Mouse (Mus musculus): ENCODE data around the gene Ltb4r1. TPM values are rescaled to one million over a fixed set of nuclear protein-coding genes. Genes with fewer than 3 reads are reported as not detected.

Ltb4r1 gene
- not detected for polyA plus RNA-seq (2017; shearing (Covaris generic))

DNA sequence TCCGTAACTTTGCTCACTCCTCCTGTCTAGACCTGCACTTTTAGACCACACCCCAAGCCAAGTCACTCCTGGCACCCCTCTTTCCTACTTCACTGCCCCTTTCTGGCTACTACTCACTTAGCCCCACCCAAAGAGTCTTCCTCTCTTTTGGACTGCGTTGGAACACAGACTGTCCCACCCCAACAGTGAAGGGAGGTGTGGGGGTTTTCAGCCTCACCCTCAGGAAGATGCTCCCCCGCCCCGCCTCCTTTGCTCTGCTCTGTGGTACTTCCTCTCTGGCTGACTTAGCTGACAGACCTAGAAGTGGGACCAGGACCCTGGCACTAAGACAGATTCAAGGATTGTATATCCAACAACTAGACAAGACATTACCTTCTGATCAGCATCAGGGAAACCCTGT lies at the start of gene Ltb4r1:
Ltb4r1 (plus strand) TSS at position 267 of the 400 bp plus-strand sequence.

DNA sequence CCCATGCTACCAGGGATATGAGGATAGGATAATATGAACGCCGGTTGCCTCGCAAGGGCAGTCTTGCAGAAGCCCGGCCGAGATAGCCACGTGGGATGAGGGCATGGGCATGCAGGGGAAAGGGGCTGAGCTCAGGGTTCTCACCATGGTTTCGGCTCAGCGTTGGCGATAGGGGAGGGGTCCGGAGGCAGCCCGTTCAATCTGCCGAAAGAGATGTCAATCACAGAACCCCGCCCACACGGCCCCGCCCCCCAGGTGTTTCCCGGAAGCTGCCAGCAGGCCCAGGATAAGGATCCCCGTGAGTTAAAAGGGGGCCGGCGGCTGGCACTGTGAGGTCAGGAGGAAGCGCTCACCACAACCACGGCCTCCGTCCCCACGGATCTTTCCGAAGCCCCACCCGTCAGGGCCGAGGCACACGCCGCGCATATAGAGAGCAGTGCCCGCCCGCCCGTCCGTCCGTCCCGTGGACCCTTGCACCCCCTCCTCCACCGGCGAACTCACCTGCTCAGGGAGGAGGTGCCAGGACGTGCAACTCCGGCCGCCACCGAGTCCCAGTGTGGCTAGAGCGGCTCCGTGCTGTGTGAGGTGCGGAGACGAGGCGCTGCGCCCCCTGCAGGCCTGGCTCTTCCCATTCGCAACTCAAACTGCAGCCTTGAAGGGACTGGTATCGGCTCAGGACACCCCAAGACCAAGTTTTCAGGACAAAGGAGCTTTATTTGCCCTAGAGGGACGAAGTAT lies 43.9 kb upstream of the Ltb4r1 start, which contains the start of gene Rabggta:
Rabggta (minus strand) TSS at position 564 of the 738 bp plus-strand sequence.

DNA sequence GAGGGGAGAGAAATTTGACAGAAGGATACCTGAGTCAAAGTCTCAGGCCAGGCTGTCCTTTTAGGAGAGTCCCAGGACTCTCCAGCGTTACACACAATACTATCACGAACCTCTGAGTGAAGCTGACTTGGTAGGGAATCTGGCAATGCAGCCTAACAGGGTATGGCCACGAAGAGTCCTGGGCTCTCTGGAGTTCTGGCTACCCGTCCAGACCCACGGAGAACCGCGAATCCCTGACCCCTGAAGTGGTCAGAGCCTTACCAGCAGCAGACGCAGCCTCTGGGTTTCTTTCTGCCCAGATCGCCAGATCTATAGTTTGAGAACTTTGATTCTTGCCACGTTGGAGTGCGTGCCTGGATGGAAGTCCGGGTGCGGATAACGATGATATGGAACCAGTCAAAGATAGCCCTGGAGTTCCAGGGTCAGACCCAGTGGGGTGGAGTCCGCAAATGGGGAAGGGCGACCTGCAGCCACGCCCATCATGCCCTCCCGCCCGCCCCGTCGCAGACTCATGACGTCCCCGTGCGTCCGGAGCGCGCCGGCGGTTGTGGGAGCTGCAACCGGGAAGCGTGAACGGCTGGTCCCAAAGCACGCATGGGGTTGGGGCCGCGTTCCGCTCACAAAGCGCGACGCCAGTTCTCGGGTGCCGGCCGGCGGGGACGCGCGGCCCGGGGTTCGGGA lies 20.4 kb upstream of the Ltb4r1 start, which contains the start of the genes Dhrs1 and Nop9:
Dhrs1 (minus strand) TSS at position 511 of the 681 bp plus-strand sequence.
Nop9 (plus strand) TSS at position 514 of the 681 bp plus-strand sequence.

DNA sequence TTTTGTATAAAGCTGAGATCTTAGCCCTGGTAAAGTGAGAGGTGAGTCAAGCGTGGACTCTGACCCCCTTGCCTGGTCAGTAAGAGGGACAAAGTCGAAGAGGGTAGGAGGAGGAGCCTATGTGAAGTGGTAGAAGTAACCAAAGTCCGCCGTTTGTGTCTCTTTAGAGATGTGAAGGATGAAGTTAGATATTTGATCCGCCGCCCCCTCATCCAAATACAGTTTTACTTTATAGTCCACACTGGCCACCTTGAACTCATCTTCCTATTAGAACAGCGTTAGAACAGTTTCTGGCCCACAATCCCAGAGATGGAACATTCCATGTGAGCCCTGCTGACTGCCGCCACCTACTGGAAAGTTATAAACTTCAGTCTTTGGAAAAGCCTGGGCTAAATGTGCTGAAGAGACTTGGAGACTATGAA lies 7.4 kb upstream of the Ltb4r1 start, which contains the start of gene Cideb:
Cideb (minus strand) TSS at position 96 of the 422 bp plus-strand sequence.

DNA sequence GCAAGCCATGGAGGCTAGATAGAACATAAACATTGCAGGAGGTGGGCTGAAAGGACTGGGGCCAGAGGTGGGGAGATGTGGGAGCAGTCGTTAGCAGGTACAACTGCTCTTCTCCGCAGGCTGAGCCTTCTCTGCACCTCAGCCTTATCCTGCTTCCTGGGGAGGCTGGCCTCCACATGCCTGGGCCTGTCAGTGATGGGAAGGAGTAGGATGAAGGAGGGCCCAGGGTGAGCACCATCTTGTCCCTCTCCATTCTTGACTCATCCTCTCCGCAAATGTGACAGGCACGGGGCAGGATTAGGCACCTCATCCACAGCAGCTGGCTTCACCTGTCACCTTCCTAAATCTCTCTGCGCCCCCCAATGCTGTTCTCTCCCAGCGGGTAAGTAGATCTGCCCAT lies 4.6 kb upstream of the Ltb4r1 start, which contains the start of gene Ltb4r2:
Ltb4r2 (plus strand) TSS at position 266 of the 400 bp plus-strand sequence.

DNA sequence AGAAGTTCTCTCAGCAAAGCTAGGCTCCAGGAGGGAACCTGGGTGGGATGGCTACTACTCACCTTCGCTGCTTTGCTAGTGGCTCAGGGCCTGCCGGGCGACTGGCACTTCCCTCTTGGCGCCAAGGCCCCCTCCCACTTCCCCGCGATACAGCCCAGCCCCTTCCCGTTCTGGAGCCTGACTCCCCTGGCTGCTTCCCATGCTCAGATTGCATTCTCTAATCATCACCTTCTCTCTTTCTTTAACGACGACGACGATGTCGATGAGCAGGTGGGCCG lies 18.1 kb downstream of the Ltb4r1 start, which contains the start of gene Adcy4:
Adcy4 (minus strand) TSS at position 138 of the 278 bp plus-strand sequence.

DNA sequence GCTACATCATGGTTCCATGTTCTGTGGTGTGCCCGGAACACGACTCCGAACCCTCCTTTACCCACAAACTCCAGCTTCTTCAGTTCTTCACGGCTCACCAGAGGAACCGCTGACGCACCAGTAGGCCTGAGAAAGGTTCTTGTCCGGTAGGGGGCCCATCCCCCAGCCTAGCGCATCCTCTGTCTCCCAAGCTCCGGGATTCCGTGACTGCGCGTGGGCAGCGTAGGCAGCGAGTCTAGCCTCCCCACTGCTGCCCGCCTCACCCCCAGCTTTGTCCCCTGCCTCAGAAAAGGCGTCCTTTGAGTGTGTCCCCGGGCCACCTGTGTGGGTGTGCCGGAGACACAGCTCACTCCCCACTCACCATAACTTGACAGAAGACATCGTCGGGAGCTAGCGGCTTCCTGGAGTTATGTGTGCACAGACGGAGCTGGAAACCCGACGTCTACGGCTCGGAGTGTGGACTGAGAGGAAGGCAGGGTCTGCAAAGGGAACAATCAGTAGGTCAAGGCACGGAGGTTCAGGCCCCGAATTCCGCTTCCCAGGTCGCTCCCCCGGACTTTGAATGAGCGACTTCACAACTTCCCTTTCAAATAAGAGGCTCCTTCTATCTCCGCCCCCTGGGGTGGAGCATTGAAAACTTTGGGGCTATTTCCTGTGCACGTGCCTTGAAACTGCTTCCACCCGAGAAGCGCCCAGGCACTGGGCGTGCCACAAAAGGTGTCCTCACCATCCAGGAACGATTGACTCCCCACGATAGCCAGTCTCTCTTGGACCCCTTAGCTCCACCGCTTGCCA lies 22.7 kb downstream of the Ltb4r1 start, which contains the start of gene Ripk3:
Ripk3 (minus strand) TSS at position 610 of the 795 bp plus-strand sequence.

Other genes with a start within 250 kb of the Ltb4r1 start
- gene Nrl, start 241.0 kb upstream of the Ltb4r1 start, polyA plus RNA-seq (2017; shearing (Covaris generic)), result not detected
- 15.0 TPM for gene Pck2, start 225.7 kb upstream of the Ltb4r1 start, polyA plus RNA-seq (2017; shearing (Covaris generic))
- gene Dcaf11, start 206.0 kb upstream of the Ltb4r1 start, polyA plus RNA-seq (2017; shearing (Covaris generic)), result 135 TPM
- gene A730061H03Rik, start 205.6 kb upstream of the Ltb4r1 start, polyA plus RNA-seq (2017; shearing (Covaris generic)), result 7.1 TPM
- gene Fitm1, start 190.3 kb upstream of the Ltb4r1 start, polyA plus RNA-seq (2017; shearing (Covaris generic)), result not detected
- gene Psme1, start 187.8 kb upstream of the Ltb4r1 start, polyA plus RNA-seq (2017; shearing (Covaris generic)), result 681 TPM
- gene Emc9, start 180.7 kb upstream of the Ltb4r1 start, polyA plus RNA-seq (2017; shearing (Covaris generic)), result 30.4 TPM
- gene Psme2, start 174.8 kb upstream of the Ltb4r1 start, polyA plus RNA-seq (2017; shearing (Covaris generic)), result 378 TPM
- gene Rnf31, start 174.3 kb upstream of the Ltb4r1 start, polyA plus RNA-seq (2017; shearing (Covaris generic)), result 45.9 TPM
- 142 TPM for gene Irf9, start 162.4 kb upstream of the Ltb4r1 start, polyA plus RNA-seq (2017; shearing (Covaris generic))
- gene Rec8, start 147.9 kb upstream of the Ltb4r1 start, polyA plus RNA-seq (2017; shearing (Covaris generic)), result 1.1 TPM
- 55.1 TPM for gene Ipo4, start 130.0 kb upstream of the Ltb4r1 start, polyA plus RNA-seq (2017; shearing (Covaris generic))
- 0.66 TPM for gene Gm49378, start 128.1 kb upstream of the Ltb4r1 start, polyA plus RNA-seq (2017; shearing (Covaris generic))
- 58.5 TPM for gene Tm9sf1, start 122.2 kb upstream of the Ltb4r1 start, polyA plus RNA-seq (2017; shearing (Covaris generic))
- gene Tssk4, start 115.8 kb upstream of the Ltb4r1 start, polyA plus RNA-seq (2017; shearing (Covaris generic)), result 1.1 TPM
- 65.6 TPM for gene Mdp1, start 105.5 kb upstream of the Ltb4r1 start, polyA plus RNA-seq (2017; shearing (Covaris generic))
- 34.7 TPM for gene Gmpr2, start 94.0 kb upstream of the Ltb4r1 start, polyA plus RNA-seq (2017; shearing (Covaris generic))
- gene Nedd8, start 93.8 kb upstream of the Ltb4r1 start, polyA plus RNA-seq (2017; shearing (Covaris generic)), result 214 TPM
- gene Tinf2, start 84.1 kb upstream of the Ltb4r1 start, polyA plus RNA-seq (2017; shearing (Covaris generic)), result 156 TPM
- not detected for gene Tgm1, start 52.0 kb upstream of the Ltb4r1 start, polyA plus RNA-seq (2017; shearing (Covaris generic))
- gene Rabggta, start 43.7 kb upstream of the Ltb4r1 start, polyA plus RNA-seq (2017; shearing (Covaris generic)), result 109 TPM
- gene Dhrs1, start 20.3 kb upstream of the Ltb4r1 start, polyA plus RNA-seq (2017; shearing (Covaris generic)), result 18.4 TPM
- 35.8 TPM for gene Nop9, start 20.3 kb upstream of the Ltb4r1 start, polyA plus RNA-seq (2017; shearing (Covaris generic))
- gene Cideb, start 7.5 kb upstream of the Ltb4r1 start, polyA plus RNA-seq (2017; shearing (Covaris generic)), result not detected
- gene Ltb4r2, start 4.5 kb upstream of the Ltb4r1 start, polyA plus RNA-seq (2017; shearing (Covaris generic)), result not detected
- not detected for gene Adcy4, start 18.1 kb downstream of the Ltb4r1 start, polyA plus RNA-seq (2017; shearing (Covaris generic))
- 61.2 TPM for gene Ripk3, start 22.9 kb downstream of the Ltb4r1 start, polyA plus RNA-seq (2017; shearing (Covaris generic))
- gene Nfatc4, start 57.2 kb downstream of the Ltb4r1 start, polyA plus RNA-seq (2017; shearing (Covaris generic)), result not detected
- 0.06 TPM for gene Nynrin, start 88.0 kb downstream of the Ltb4r1 start, polyA plus RNA-seq (2017; shearing (Covaris generic))
- gene Cbln3, start 118.4 kb downstream of the Ltb4r1 start, polyA plus RNA-seq (2017; shearing (Covaris generic)), result 0.07 TPM
- gene Khnyn, start 119.0 kb downstream of the Ltb4r1 start, polyA plus RNA-seq (2017; shearing (Covaris generic)), result 64.5 TPM
- 40.2 TPM for gene Sdr39u1, start 134.3 kb downstream of the Ltb4r1 start, polyA plus RNA-seq (2017; shearing (Covaris generic))
- gene Cma1, start 178.7 kb downstream of the Ltb4r1 start, polyA plus RNA-seq (2017; shearing (Covaris generic)), result not detected
- not detected for gene Cma2, start 185.0 kb downstream of the Ltb4r1 start, polyA plus RNA-seq (2017; shearing (Covaris generic))